Mouse (Mus musculus): ENCODE measurements around the gene Mecom.

Mecom gene

DNA sequence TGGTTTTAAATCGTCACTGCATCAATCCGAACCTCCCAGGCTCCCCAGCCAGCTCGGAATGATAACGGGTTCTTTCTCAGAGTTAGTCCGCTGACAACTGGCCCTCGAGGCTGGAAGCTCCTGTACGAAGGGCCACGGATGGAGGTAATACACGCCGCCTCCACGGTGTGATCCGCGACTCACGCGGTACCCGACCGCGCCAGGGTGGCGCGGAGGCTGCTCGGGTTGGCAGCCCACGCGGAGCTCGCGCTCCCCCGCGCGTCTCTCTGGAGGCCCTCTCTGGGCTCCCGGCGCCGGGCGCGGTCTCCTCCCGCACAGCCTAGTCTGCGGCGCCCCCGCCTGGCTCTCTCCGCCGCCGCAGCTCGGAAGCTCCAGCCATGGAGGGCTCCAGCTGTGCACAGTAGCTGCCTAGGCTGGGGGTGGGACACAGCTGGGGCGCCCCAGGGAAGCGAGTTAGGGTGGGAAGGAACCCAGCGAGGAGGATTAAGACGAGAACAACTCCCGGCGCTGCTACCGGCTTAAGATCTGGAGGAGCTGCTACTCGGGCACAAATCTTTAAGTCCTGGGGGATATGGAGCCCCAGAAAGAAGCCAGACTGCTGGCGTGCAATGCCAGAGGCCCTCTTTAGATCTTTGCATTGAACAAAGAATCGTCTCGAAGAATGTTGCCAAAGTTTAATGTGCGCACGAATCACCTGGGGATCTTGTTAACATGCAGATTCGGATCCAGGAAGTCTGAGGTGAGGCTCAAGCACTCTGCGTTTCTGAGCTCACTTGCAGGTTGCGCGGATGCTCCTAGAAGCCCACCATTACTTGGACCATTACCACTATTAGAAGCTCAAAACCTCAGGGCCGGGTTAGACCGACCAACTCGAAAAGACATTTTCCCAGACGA lies 32.7 kb downstream of the Mecom start:
- in situ Hi-C loops (cut with MboI; ENCODE audit: unreplicated experiment in 2 of 2): no loop called here

DNA sequence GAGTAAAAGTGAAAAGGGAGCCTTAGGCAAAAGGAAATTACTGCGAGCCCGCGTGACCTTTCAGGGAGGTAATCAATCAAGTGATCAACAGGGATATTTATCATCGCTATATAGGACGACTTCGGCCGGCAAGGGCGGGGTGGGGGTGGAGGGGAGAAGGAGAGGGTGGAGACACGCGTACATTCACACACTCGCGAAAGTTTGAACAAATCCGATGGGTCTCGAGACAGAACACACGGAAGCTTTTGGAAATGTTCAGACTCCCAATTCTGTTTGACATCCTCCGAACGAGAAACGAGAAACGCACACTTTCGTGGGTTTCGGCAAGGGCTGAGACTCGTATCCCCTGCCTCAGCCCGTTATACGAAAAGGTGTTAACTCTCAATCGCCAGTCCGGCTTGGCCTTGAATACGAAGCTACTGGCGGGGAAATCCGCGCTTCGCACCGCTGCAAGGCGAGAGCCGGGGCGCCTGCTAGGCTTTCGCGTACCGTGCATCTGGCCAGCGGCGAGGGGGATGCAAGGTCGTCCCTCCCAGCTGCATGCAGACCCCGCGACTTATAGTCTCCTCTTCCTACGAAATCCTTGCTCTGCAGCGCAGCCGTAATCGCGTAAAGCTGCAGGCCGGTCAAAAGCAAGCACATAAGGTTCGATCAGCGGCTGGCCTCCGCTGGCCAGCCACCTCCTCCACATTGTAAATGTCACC lies 33.6 kb downstream of the Mecom start:
- in situ Hi-C loops (cut with MboI; ENCODE audit: unreplicated experiment in 2 of 2): no loop called here

DNA sequence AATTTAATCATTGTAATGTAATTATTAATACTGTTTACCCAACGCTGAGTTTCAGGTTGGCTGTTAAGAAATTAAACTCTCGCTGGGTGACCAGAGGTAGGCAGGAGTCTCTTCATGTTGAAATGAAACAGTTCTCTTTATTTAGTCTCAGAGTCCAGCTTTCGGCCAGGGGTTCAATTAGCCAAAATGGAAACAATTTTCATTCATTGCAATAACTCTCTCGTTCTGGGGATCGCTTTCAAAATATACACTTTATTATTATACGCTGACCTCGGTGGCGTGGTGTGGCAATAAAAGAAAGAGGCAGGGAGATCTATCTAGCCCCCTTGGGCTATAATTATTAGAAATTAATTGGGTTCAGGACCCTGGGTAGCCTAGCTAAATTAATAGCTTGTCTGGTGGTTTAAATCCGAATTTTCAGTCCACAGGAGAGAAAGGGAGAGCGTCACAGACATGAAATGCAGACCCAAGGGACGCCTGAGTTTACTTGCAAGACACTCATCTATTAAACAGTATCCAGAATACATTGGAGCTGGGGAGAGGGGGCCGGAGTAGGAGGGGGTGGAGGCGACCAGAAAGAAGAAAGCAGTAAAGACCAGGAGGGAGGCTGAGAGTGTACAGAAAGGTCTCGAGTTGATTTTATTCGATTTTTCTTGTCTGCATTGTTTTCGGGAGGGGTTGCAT lies 34.4 kb downstream of the Mecom start:
- in situ Hi-C loops (cut with MboI; ENCODE audit: unreplicated experiment in 2 of 2): no loop called here

DNA sequence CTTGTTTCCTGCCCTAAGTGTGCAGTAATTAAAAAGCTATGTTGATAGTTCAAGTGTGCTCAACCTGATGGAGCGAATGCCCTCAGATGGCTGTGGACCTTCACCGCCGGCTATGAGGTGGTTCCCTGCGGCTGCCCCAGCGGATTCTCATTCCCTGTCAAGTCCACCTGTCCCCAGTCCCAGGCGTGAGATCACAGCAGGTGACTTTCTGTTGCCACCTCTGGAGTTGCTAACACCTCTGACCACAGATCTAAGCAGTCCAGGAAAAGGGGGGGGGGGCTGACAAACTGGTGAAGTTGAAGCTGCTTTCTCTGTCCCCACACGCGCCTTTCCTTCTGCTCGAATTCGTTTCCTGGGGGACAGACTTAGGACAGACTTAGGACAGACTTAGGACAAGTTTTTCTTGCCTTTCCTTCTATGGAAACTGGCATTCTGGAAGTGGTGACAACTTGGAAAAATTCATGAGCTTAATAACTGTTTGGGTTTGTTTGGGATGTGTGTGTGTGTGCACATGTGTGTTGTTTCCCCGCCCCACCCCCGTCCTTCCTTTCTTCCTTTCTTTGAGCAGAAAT lies 35.3 kb downstream of the Mecom start:
- in situ Hi-C loops (cut with MboI; ENCODE audit: unreplicated experiment in 2 of 2): no loop called here

DNA sequence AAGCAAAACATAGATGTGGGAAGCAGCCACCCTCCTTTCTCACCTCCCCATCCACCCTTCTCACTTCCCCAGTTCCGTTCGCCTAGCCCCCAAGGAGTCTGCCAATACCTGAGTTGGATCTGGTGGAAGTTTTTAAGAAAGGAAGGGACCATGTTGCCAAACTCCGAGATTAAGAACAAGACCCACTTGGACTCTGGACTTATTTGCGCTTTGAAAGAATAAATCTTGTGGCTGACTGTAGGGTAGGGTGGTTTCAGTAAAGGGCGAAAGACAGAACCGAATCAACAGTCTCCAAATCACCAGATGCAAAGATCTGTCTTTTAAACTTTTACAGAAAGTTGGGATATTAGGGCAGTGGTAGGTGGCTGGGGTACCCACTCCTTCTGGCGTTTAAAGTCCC lies 36.0 kb downstream of the Mecom start:
- in situ Hi-C loops (cut with MboI; ENCODE audit: unreplicated experiment in 2 of 2): no loop called here

DNA sequence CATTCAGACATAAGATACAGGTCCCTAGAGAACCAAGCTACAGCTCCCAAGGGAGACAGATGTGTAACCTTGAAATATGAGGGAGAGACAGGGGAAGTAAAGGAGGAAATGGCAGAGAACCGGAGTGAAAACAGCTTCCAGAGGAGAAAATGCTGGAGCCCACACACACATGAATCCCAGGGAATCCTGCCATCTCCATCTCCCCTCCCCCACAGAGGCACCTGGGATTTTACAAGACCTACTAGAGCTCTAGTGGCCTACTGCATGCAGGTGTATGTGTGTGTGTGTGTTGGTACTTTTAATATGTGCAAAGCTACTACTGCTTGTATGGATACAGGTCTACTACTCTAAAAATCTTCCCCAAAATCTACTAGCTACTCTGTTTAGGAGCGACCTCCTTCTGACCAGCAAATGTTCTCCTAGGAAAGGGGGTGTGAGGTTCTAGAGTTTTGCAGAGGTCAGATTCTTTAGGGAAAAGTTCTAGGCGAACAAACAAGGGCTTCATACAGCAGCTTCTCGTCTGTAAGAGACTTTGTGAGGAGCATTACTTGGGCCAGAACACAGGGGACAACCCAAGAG lies 36.7 kb downstream of the Mecom start:
- in situ Hi-C loops (cut with MboI; ENCODE audit: unreplicated experiment in 2 of 2): no loop called here

DNA sequence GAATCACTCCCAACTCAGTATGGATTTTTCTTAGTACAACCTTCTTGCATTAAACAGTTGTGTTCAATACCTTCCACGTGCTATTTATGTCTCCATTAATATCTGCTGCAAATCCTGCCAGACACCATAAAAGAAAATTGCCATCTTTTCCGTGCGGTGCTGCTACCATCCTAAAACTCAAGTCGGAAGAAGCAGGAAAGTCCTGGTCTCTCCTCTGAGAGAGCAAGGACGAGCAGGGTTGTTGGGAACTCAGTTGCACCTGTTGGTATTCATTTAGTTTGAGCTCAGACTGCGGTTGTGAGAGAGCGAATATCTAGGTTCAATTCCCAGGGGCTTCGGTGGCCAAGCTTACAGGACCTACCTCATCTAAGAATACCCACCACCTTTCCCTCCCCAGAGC lies 37.2 kb downstream of the Mecom start:
- in situ Hi-C loops (cut with MboI; ENCODE audit: unreplicated experiment in 2 of 2): no loop called here

DNA sequence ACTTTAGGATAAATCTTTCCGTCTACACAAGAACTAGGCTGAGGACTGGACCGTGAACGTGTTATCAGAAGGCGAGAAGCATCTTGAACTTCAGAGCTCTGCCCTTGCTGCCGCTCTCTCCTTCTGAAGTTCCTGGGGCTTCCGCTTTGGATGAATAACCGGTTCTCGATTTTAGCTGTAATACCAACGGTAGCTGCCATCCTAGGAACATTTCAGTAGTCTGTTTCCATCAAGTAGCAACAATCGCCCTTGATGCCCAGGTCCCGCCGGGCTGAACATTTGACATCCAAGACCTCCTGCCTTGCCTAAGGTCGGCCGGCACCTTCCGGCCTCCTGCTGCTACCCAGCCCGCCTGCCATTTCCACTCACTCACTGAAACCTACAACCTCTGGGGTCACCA lies 37.7 kb downstream of the Mecom start:
- in situ Hi-C loops (cut with MboI; ENCODE audit: unreplicated experiment in 2 of 2): no loop called here

DNA sequence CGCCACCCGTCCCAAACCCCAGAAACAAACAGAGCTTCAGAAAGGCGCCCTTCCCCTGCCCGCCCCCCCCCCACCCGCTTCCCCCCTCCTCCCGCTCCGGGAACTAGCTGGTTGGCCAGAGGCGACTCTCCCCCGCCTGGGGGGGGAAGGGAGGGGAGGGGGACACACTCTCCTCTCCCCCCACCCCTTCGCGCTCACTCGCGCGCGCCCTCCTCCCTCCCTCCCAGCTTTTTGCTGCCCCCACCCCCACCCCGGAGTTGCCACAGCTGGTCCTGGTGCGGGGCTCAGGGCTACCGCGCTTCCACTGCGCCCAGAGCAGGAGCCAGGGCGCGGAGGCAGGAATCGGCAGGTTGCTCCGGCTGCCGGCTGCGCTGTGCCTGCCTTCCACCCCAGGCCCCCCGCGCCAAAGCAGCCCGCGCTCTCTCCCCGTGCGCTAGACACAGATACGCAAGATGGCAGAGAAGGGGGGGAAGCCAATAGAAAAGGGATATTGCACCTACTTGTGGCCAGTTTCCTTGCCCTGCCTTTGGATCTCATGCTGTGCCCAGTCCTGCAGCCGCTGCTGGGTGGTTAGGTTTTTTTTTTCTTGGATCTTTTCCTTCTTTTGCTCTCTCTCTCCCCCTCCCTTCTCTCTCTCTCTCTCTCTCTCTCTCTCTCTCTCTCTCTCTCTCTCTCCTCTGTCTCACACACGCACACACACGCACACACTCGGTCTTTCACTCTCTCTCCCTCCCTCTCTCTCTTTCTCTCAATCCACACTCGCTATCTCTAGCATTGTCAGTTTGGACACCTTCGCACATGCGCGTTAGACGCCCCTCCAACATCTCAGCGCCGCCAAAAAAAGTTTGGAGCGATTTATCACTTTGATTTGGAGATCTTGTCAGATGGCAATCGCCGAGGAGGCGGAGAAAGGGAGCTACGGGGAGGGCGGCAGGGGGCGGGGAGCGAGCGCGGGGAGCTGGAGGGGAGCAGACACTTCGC lies 38.6 kb downstream of the Mecom start:
- in situ Hi-C loops (cut with MboI; ENCODE audit: unreplicated experiment in 2 of 2): no loop called here

DNA sequence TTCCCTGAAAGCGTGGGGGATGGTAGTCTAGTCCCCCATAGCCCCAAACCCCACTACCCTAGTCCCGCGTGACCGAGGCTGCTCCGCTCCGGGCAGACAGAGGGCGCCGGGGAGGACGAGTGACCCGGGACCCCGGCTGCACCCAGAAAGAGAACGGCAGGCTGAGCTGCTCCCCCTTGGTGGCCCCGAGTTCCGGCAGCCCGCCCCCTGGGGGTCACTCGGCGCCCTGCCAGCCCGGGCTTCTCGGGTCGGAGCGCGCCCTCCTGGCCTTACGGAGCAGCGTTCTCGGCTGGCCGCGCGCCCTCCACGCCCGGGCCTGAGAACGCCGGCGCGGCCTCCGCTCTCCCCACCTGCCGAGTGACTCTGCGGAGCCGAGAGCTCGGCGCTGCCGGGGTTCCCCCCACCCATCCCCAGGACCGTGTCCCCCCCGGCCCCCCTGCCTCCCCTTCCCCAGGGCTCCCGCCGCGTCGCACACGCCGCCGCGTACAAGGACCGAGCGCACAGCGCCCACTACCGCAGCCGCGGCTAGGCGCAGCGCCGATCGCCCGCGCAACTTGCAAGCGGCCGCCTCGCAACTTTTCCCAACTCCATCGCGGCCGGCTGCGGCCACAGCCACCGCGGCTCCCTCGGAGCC lies 39.4 kb downstream of the Mecom start:
- in situ Hi-C loops (cut with MboI; ENCODE audit: unreplicated experiment in 2 of 2): no loop called here

DNA sequence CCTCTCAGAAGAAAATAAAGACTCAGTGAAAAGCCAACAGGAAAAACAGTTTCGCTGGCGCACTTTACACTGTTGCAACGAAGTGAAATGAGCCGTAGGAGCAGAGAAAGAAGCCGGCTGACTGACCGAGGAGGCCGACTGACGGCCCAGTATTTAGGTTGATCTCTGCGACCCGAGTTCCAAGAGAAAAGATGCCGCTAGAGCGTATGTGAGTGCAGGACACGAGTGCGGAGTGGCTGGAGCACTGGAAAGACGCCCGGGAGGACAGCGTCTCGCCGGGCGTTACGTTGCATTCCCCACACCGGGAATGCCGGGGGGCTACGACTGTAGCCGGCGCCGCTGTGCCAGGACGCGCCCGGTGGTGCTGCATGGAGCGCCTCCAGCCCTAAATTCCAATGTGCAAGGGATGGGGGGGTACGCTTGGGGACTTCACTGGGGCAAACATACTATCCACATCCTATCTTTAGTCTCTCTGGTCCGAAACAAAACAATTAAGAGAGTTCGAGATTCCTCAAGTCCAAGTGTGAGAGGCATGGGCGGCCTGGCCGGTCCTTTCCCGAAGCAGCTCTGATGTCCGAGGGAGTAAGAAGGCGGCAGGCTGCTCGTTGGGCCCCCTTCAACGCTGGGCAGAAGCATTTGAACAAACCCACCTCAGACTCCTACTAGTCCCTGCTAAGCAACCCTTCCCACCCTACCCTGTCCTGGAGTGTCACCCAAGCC lies 40.1 kb downstream of the Mecom start:
- in situ Hi-C loops (cut with MboI; ENCODE audit: unreplicated experiment in 2 of 2): no loop called here

DNA sequence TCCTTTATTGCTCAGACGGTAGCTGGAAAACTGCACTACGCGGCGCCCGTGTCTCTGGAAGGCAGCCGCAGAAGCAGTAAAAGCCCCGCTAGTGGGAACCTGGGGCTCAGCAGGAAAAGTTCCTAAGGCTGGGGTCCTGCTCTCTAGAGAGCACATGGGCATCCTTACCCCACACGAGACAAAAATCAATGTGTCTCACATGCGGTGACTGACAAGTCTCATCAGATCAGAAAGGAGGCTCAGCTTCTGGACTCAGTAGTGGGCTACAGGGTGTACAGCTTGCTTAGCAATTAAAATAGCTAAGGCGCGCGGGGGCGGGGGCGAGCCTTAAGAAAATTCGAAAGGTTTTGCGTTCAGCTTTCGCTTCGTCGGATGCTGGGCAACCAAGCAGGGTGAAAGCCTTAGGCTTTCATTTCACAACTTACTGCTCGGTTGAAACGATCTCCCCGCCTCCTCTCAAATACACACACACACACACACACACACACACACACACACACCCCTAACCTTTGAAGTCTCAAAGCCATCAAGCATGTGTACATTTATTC lies 40.7 kb downstream of the Mecom start:
- in situ Hi-C loops (cut with MboI; ENCODE audit: unreplicated experiment in 2 of 2): no loop called here

DNA sequence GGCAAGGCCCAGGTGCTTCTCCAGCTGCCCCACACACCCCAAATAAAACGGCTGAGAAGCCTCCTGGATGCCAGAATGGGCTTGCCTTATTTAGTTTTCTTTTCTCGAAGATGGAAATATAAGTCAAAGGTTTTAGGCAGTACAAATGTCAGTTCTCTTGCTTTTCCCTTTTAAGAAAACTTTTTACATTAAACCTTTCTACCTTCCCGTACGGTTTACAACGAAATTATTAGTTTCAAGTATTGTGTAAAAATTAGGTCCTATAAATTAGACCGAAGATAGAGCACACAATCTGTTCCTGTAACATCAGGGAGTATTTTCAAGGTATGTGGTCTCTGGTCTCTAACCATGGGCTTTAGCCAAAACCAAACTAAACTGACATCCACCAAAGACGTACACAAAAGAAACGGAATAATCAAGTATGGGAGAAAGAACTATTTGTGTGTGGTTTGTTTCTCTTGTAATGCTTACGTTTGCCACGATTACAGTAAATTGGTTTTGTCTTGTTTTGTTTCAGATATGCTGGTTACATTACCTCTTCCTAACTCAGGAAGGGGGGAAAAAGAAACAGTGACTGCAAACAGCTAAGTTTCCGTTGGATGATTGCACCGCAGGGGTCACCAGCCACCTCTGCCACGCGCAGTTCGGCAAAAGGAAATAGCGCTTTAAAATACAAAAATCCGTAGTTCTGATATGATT lies 41.3 kb downstream of the Mecom start:
- in situ Hi-C loops (cut with MboI; ENCODE audit: unreplicated experiment in 2 of 2): no loop called here

DNA sequence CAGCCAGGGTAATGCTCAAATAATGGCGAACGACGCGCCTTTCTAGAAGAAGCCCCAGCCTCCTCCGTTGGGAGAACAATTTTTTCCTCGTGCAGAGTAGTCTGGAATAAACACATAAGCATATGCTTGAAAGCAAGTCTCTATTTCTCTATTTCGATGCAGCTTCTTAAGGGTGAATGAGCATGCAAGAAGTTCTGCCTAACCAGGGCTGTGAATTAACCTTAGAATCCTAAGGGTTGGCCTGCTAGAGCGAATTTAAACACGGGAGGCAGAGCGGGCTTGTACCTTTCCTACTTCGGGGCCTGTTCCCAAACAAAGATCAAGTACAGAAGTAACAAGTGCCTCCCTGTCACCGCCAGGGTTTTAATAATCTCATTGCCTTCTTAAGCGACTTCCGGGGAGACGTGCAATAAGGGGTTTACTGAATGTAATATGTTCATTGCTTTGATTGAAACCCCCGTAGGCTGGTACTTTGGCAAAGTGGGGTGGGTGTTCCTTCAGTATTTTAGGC lies 42.0 kb downstream of the Mecom start:
- in situ Hi-C loops (cut with MboI; ENCODE audit: unreplicated experiment in 2 of 2): no loop called here

DNA sequence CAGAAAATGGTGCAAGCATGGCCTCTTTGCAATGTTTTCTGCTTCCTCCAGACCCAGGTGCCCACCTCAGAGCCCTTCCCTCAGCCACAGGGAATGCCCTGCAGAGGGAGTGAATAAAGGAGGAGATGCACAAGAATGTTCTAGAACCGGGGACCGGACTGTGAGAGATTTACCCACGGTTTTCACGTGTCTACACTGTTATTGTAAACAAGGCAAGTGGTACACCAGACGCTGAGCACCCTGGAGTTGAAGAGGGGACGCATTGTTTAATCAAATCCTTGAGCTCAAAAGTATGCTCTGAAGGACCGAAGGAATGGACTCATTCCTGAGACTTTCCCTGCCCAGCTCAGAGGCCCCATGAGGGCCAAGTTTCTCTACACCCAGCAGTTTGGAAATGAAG lies 43.2 kb downstream of the Mecom start:
- in situ Hi-C loops (cut with MboI; ENCODE audit: unreplicated experiment in 2 of 2): no loop called here

DNA sequence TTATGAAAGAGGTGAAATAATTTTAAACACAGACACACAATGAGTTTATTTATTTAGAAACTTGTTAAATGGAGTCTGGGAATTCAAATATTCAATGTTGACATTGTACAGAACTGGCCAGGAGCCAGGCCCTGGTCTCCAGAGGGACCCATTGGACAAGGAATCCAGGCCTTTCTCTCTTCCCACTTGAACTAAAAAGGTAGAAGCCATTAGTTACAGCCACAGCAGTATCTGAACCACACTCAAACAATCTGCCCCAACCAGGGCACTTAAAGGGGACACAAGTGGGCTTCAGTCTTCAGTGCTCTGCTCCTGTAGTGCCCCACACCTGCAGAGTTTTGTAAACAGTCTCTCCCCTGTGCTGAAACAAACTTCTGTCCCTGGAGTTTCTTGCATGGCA lies 44.0 kb downstream of the Mecom start:
- in situ Hi-C loops (cut with MboI; ENCODE audit: unreplicated experiment in 2 of 2): no loop called here

DNA sequence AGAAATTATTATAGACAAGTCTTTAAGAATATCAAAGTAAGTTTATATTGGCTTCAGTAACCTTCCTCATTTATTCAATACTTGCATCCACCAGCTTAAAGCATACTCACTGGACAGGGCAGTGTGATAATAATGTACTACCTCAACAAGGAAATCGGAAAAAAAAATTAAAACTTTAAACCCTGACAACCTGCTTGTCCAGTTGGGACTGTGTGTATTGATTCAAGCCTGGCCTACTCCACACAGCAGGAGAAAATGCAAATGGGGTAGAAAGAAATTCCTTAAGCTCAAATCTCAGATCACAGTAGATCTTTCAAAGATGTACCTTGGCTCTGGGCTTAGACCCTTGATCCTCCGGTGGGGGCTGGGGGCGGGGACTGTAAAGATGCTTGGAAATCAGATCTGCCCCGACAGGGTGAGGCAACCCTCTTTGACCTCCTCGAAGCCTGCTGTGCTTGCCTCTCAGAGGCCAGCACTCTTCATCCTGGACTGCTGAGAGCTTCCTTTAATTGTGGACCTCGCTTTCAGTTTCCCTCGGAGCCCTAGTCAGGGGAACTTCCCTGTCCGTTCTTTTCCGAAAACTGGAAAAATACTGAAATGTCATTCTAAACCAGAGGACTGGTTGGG lies 49.5 kb downstream of the Mecom start:
- in situ Hi-C loops (cut with MboI; ENCODE audit: unreplicated experiment in 2 of 2): no loop called here

Measured in v-Abl transformed pro-B cells (cell line).